Mouse (Mus musculus) testis, postnatal 10 days (tissue): Measurements from ENCODE around the gene Vmn1r206.
"Not testable (repeated sequence)": the region's sequence is repeated elsewhere in the genome, so short reads cannot be mapped to it uniquely, and the experiment has no call there.

ENCODE experiments used
- DNase-seq: peaks from one replicate; pipeline ENCODE4 v3.0.0; 2021; ENCODE audit warnings: low spot score

Vmn1r206 gene

DNA sequence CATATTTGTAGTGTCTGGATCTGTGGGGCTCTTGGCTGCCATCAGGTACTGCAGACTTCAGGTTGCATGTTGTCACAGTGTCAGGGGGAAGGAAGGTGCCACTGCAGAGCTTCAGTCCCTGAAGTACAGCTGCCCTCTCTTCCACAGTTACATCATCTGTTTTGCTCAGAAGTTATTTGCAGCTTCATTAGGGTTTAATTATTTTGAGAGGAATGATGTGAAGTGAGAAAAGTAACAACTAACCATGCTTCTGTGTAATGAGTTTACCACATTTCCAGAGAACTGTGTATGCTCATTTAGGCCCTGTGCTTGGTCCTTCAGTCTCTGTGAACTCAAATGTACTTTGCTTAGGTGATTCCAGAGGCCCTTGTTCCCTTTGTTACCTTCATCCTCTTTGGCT lies at the start of gene Vmn1r206:
Vmn1r206 (minus strand) TSS at position 101 of the 400 bp plus-strand sequence.
- not testable (repeated sequence) for DNase-seq

DNA sequence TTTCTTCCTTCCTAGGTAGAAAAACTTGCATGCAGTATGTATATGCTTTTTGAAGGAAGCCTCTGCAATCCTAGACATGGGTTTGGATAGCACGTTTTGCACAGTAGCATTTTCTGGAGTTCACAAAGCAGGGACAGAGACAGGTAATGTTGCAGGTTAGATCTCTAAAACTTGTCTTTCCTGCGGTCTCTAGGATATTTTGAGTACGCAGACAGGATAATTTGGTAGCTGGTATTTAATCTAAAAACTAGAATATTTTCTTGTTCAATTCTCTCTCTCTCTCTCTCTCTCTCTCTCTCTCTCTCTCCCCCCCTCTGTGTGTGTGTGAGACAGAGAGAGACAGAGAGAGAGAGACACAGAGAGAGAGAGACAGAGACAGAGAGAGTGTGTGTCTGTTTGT lies 31.2 kb downstream of the Vmn1r206 start, which contains the start of gene Vmn1r205:
Vmn1r205 (minus strand) TSS at position 101 of the 400 bp plus-strand sequence.
- no peak for DNase-seq

DNA sequence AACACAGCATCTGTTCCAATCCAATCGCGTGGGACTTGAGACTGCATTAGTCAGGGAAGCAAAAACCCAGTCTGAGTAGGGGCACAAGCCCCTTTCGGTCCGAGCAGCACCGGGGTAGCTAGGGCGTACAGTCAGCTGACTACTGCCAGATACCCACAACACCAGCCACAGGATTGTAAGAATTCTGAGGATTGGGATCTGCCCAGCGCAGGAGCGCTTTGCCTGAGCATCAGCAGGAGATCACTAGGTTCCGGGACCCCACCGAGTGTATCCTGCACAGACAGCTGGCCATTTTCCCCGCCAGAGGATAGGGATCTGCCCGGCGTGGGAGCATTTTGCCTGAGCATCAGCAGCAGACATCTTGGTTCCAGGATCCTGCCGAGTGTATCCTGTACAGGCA lies 40.7 kb downstream of the Vmn1r206 start:
- DNase-seq: not testable (repeated sequence)

DNA sequence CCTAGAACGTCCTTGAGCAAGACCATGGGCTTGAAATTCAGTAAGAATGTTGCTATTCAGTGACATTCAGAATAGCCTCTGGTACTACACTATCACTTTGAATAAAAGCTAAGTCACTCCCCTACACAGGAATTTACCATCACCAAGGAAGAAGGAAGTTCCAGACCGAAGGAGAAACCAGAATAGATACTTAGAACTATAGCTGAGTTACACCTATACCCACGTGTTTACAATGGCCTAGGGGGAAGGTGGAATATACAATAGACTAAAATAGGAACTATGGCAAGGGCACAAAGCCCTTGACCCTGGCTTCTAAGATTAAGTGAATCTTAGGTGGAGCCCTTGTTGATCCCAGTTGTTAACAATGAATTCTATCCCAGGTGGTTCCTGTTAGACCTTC lies 49.1 kb downstream of the Vmn1r206 start:
- DNase-seq: not testable (repeated sequence)
